Mouse (Mus musculus) sigmoid colon, adult 10 weeks (tissue): ENCODE measurements around the gene Dhx9. TPM values are rescaled to one million over a fixed set of nuclear protein-coding genes. Genes with fewer than 3 reads are reported as not detected.

Experiments used
- polyA plus RNA-seq: library from polyadenylated mRNA; stranded (reverse); fragments of 350-450 nt; fragmentation: Illumina TruSeq; extraction: RNeasy Lipid Tissue Mini Kit (QIAGEN cat#74804); gene quantifications from one replicate; pipeline ENCODE4 v1.2.3, GENCODE M21; 2014; ENCODE audit warnings: low read depth, low replicate concordance

The Dhx9 gene
- polyA plus RNA-seq = 290 TPM

GRCm38 (mm10) chr1:153487500-153487879 lies at the start of gene Dhx9:
Dhx9 (minus strand) TSS chr1:153487660.

GRCm38 (mm10) chr1:153424770-153425584 lies 62.5 kb downstream of the Dhx9 start, which contains the start of gene Shcbp1l:
Shcbp1l (plus strand) TSS chr1:153425162.

Other genes with a start within 250 kb of the Dhx9 start
- 33.6 TPM for gene Lamc1, start 154.9 kb downstream of the Dhx9 start, polyA plus RNA-seq
- 0.38 TPM for gene Shcbp1l, start 62.5 kb downstream of the Dhx9 start, polyA plus RNA-seq
- 2.6 TPM for gene Npl, start 62.4 kb upstream of the Dhx9 start, polyA plus RNA-seq
- 0.69 TPM for gene Rgs8, start 165.4 kb upstream of the Dhx9 start, polyA plus RNA-seq